Mouse (Mus musculus): ENCODE results near the gene Zfp618. TPM values are rescaled to one million over a fixed set of nuclear protein-coding genes. Genes with fewer than 3 reads are reported as not detected.

Zfp618 gene
- polyA plus RNA-seq, 1 experiment from 2014 or later, result 41.2 TPM

DNA sequence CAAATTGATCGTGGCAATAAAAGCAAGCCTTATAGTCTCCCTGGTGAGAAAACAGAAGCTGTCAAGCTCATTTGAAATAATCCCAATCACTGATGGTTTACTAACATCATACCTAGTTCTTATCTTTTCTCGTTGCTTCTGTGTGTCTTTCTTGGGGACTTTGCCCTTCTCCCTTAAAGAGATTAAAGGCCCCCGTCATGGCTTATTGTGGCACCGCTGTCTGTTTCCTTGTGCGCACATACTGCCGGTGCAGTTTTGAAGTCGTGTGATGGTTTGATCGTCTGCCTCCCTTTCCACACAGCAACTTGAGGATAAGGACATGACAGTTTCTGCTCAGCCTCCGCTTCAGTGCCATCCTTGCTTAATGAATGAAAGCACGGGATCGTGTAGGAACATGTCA lies 135.1 kb downstream of the Zfp618 start:
- WGBS, result 93% methylated on average over 11 of the region's 11 CpGs
- Histone ChIP-seq H3K4me2 (replicated peaks; ENCODE audit: low read depth, low read length) (no peak overlapping the region), H3K4me3 (ENCODE audit: low read length) (no peak overlapping the region), H3K36me3 (ENCODE audit: insufficient read depth, low read length) (peaks cover 58% of the 10 kb centered on the region), H3K9ac (replicated peaks; ENCODE audit: low read length) (no peak overlapping the region), H3K9me3 (ENCODE audit: low read length) (peaks cover 5% of the 10 kb centered on the region; the same call in 1 of the 2 replicates), H3K4me1 (ENCODE audit: insufficient read depth, low read length) (no peaks in the 10 kb centered on the region), H3K27me3 (ENCODE audit: insufficient read depth, low read length) (no peaks in the 10 kb centered on the region), H3K27ac (ENCODE audit: low read length) (no peak overlapping the region)
- no peak for ATAC-seq (ENCODE audit: low FRiP score, low TSS enrichment)

DNA sequence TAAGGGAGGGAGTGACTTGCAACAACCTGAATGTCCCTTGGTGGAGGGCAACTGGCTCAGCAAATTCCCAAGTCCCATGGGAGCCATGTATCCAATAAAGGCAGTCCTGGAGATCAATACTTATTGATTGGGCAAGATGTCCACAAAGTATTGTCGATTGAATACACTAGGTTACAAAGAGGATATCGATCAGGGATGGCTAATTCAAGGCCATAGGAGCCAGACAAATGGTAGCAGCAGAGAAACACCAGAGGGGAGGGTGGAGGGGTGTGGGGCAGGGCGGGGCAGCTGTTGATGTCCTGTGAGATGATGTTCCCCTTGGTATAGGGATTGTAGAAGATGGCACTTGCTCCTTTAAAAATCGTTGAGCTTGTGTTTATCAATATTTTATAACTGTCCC lies 136.7 kb downstream of the Zfp618 start:
- Histone ChIP-seq H3K27me3 (ENCODE audit: insufficient read depth, low read length) (no peaks in the 10 kb centered on the region), H3K4me2 (replicated peaks; ENCODE audit: low read depth, low read length) (no peak overlapping the region), H3K27ac (ENCODE audit: low read length) (no peak overlapping the region), H3K4me1 (ENCODE audit: insufficient read depth, low read length) (no peaks in the 10 kb centered on the region), H3K9me3 (ENCODE audit: low read length) (peaks cover 5% of the 10 kb centered on the region; the same call in 1 of the 2 replicates), H3K36me3 (ENCODE audit: insufficient read depth, low read length) (peaks cover 44% of the 10 kb centered on the region), H3K4me3 (ENCODE audit: low read length) (no peak overlapping the region), H3K9ac (replicated peaks; ENCODE audit: low read length) (no peak overlapping the region)
- 95% methylated on average over 4 of the region's 4 CpGs for WGBS
- no peak for ATAC-seq (ENCODE audit: low FRiP score, low TSS enrichment)

DNA sequence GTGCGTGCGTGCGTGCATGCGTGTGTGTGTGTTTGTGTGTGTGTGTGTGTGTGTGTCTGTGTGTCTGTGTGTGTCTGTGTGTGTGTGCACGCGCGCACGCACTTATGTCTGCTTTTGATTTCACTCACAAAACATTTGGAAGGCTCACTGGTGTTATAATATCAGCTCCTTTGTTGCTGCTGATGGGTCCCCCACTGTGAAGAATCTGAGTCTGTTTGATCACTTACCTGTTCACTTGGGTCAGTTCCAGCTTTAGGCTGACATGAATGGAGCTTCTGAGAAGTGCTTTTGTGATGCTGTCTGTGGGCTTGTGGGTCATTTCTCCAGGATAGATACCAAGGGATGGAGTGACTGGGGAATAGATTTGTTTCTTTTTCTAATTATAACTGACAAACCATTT lies 140.3 kb downstream of the Zfp618 start:
- Histone ChIP-seq H3K9me3 (ENCODE audit: low read length) (no peaks in the 10 kb centered on the region), H3K36me3 (ENCODE audit: insufficient read depth, low read length) (peaks cover 29% of the 10 kb centered on the region), H3K4me2 (replicated peaks; ENCODE audit: low read depth, low read length) (no peak overlapping the region), H3K9ac (replicated peaks; ENCODE audit: low read length) (no peak overlapping the region), H3K27ac (ENCODE audit: low read length) (no peak overlapping the region), H3K4me3 (ENCODE audit: low read length) (no peak overlapping the region), H3K4me1 (ENCODE audit: insufficient read depth, low read length) (no peaks in the 10 kb centered on the region), H3K27me3 (ENCODE audit: insufficient read depth, low read length) (no peaks in the 10 kb centered on the region)
- ATAC-seq (ENCODE audit: low FRiP score, low TSS enrichment), result no peak
- 96% methylated on average over 8 of the region's 8 CpGs for whole genome bisulfite sequencing

DNA sequence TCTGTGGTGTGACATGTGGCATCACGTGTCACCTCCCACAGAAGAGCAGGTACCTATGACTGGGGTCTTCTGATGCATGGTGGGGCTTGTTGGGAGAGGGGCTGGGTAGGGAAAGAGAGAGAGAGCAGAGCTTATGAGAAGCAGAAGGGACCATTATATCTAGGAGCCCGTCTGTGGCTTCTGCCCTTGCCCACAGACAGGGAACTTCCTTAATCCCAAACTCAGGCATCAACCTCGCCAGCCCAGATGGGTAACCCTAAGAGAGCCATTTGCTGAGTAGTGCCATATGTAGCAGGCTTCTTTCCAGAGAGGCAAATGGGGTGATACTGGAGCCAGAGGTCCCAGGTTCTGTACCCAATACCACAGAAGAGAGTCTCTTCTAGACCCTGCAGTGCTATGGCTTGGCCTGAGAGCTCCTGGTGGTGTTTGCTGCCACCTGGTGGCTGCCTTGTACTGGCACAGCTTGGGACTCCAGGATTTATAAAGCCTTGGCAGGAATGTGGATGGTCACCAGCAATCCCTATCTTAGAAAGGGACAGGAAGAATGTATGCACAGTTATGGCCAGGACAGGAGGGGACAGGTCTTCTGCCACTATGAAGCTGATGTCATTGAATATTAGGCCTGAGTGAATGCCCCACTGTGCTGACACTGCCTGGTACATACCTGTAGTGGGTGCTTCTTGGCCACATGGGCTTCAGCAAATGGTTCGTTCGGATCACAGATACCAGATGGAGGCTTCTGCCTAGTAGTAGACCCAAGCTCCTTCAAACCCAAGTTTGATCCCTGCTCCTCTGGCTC lies 153.5 kb downstream of the Zfp618 start:
- ATAC-seq (ENCODE audit: low FRiP score, low TSS enrichment), result peak; percentile 87
- Histone ChIP-seq H3K27me3 (ENCODE audit: insufficient read depth, low read length) (no peaks in the 10 kb centered on the region), H3K36me3 (ENCODE audit: insufficient read depth, low read length) (peaks cover 45% of the 10 kb centered on the region), H3K4me1 (ENCODE audit: insufficient read depth, low read length) (0 out of 2 replicates have a peak, but pooled peaks cover 6% of the 10 kb centered on the region), H3K4me3 (ENCODE audit: low read length) (no peak overlapping the region), H3K9ac (replicated peaks; ENCODE audit: low read length) (no peak overlapping the region), H3K9me3 (ENCODE audit: low read length) (peaks cover 8% of the 10 kb centered on the region; the same call in 1 of the 2 replicates), H3K4me2 (replicated peaks; ENCODE audit: low read depth, low read length) (no peak overlapping the region), H3K27ac (ENCODE audit: low read length) (peak overlapping the region; percentile 36; the same call in 1 of the 2 replicates)
- WGBS, result 88% methylated on average over 5 of the region's 5 CpGs

DNA sequence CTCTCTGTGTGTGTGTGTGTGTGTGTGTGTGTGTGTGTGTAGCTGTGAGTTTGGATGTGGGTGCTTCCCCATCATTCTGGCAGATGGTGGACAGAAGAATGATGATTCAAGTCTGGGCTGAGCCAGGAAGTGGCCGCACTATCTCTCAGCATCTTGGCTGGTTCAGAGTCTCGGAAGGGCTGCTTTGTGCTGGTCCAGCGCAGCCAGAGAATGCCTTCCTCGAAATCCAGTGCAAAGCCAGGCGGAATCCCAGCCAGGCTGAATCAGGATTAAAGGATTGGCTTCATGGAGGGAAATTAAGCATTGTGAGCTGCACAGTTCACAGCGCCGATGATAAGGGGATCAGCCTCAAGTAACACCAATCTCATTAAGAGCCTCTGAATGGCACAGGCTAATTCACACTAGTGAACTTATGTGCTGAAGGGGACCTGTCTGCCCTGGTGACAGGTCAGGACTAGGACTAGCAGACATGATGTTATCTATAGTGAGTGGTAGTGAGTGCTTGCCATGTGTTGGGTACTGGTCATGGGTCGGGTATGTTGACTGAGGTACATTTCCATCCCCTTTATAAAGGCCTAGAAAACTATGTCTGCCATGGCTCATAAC lies 159.6 kb downstream of the Zfp618 start:
- Histone ChIP-seq H3K9ac (replicated peaks; ENCODE audit: low read length) (no peak overlapping the region), H3K9me3 (ENCODE audit: low read length) (peaks cover 8% of the 10 kb centered on the region; the same call in 1 of the 2 replicates), H3K27me3 (ENCODE audit: insufficient read depth, low read length) (no peaks in the 10 kb centered on the region), H3K4me3 (ENCODE audit: low read length) (no peak overlapping the region), H3K36me3 (ENCODE audit: insufficient read depth, low read length) (peaks cover 37% of the 10 kb centered on the region), H3K27ac (ENCODE audit: low read length) (no peak overlapping the region), H3K4me1 (ENCODE audit: insufficient read depth, low read length) (no peaks in the 10 kb centered on the region), H3K4me2 (replicated peaks; ENCODE audit: low read depth, low read length) (no peak overlapping the region)
- 84% methylated on average over 8 of the region's 8 CpGs for WGBS
- ATAC-seq (ENCODE audit: low FRiP score, low TSS enrichment), result no peak

DNA sequence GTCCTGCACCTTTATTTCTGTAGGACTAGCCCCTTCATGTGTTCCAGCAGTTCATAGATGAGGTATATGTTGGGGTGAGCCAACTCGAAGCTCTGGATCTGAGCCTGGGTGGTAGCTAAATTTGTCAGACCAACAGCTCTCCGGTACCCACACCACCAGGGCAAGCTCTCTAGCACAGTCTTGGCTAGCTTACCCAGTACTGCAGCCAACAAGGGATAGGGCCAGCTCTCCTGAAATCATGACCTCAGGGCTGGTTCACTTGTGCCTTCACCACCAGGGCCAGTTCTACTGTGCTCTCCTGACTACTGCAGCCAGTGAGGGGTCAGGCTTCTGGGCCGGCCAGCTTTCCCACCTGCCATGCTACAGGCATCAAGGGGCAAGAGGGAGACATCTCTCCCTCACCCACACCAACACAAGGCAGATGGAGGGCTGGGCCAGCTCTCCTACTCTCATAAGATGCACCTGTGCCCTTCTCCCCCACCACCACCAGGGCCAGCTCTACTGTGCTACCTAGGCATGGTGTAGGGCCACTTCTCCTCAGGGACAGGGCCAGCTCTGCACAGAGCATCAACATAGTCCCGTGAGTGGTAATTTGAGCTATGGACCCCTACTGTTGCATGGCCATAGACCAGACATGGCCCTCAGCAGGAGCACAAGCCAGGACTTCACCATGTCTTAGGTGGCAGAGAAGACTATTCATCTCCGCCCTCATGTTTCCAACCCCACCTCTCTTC lies 164.7 kb downstream of the Zfp618 start:
- no peak overlapping the region for H3K4me3 ChIP-seq (ENCODE audit: low read length)
- no peak overlapping the region for H3K4me2 ChIP-seq (replicated peaks; ENCODE audit: low read depth, low read length)
- no peaks in the 10 kb centered on the region; the same call in 1 of the 2 replicates for H3K9me3 ChIP-seq (ENCODE audit: low read length)
- H3K4me1 ChIP-seq (ENCODE audit: insufficient read depth, low read length), result no peaks in the 10 kb centered on the region
- no peaks in the 10 kb centered on the region for H3K27me3 ChIP-seq (ENCODE audit: insufficient read depth, low read length)
- peak; percentile 36; the same call in 1 of the 2 replicates for ATAC-seq (ENCODE audit: low FRiP score, low TSS enrichment)
- H3K36me3 ChIP-seq (ENCODE audit: insufficient read depth, low read length), result peaks cover 35% of the 10 kb centered on the region
- no peak overlapping the region for H3K9ac ChIP-seq (replicated peaks; ENCODE audit: low read length)
- H3K27ac ChIP-seq (ENCODE audit: low read length), result no peak overlapping the region
- 91% methylated on average over 5 of the region's 5 CpGs for WGBS

DNA sequence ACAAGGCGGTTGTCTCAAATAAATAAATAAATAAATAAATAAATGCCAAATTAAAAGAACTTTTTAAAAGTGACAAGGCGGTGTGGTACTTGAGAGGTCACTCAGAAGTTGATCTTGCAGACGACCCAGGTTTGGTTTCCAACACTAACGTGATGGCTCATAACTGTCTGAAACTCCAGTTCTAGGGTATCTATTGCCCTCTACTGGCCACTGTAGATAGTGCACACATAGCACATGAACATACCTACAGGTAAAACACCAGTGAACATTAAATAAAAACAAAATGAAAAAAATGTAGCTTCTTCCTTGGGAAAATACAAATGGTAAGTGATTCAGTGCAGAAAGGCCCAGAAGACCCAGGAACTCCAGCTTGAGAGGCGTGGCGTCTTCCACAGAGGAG lies 181.9 kb downstream of the Zfp618 start:
- WGBS, result 94% methylated on average over 6 of the region's 6 CpGs
- Histone ChIP-seq H3K36me3 (ENCODE audit: insufficient read depth, low read length) (no peaks in the 10 kb centered on the region), H3K27ac (ENCODE audit: low read length) (no peak overlapping the region), H3K9ac (replicated peaks; ENCODE audit: low read length) (no peak overlapping the region), H3K4me2 (replicated peaks; ENCODE audit: low read depth, low read length) (no peak overlapping the region), H3K4me1 (ENCODE audit: insufficient read depth, low read length) (no peaks in the 10 kb centered on the region), H3K9me3 (ENCODE audit: low read length) (peaks cover 8% of the 10 kb centered on the region; the same call in 1 of the 2 replicates), H3K27me3 (ENCODE audit: insufficient read depth, low read length) (no peaks in the 10 kb centered on the region), H3K4me3 (ENCODE audit: low read length) (no peak overlapping the region)
- ATAC-seq (ENCODE audit: low FRiP score, low TSS enrichment), result no peak

DNA sequence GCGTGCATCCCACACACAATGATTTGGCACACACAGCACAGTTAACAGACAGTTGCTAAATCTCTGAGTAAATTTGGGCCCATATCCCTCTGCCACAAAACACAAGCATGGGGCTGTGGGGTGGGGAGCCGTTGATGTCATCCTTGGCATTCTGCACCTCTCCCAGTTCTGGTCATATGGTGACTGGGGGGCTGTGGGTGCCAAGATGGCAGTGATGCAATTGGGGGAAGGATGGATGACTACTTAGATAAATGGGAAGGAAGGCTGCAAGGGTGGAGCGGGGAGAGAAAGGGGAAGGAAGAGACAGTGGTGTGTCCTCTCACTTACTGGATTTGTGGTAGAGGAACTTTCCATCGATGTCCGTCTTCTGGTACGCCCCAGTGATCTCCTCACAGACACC lies 185.8 kb downstream of the Zfp618 start:
- H3K27ac ChIP-seq (ENCODE audit: low read length), result no peak overlapping the region
- ATAC-seq (ENCODE audit: low FRiP score, low TSS enrichment), result no peak

DNA sequence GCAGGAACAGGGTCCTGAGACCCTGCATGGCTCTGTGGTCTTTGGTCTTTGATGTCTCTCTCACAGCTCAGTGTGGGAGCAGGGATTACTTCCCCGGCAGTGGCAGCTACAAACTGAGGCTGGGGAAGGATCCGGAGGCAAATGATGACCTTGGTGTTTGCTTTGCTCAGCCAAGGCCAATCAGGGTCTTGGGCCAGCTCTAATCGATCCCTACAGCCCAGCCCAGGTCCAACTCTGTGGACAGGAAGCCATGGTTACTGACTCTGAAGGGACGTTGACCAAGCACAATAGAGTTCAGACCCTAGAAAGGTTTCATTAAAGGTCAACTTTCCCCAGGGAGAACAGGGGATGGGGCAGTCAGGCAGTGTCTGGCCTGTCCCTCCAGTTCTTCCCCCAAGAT lies 188.7 kb downstream of the Zfp618 start:
- peaks cover 9% of the 10 kb centered on the region; the same call in 1 of the 2 replicates for H3K4me1 ChIP-seq (ENCODE audit: insufficient read depth, low read length)
- H3K27me3 ChIP-seq (ENCODE audit: insufficient read depth, low read length), result no peaks in the 10 kb centered on the region
- H3K9me3 ChIP-seq (ENCODE audit: low read length), result no peaks in the 10 kb centered on the region
- no peak overlapping the region for H3K27ac ChIP-seq (ENCODE audit: low read length)
- 40% methylated on average over 4 of the region's 4 CpGs for WGBS
- no peak overlapping the region for H3K4me3 ChIP-seq (ENCODE audit: low read length)
- no peaks in the 10 kb centered on the region for H3K36me3 ChIP-seq (ENCODE audit: insufficient read depth, low read length)
- H3K9ac ChIP-seq (replicated peaks; ENCODE audit: low read length), result no peak overlapping the region
- no peak for ATAC-seq (ENCODE audit: low FRiP score, low TSS enrichment)
- no peak overlapping the region for H3K4me2 ChIP-seq (replicated peaks; ENCODE audit: low read depth, low read length)

More for the DNA sequence above, 185.8 kb downstream of the Zfp618 start:
- peaks cover 8% of the 10 kb centered on the region; the same call in 1 of the 2 replicates for H3K9me3 ChIP-seq (ENCODE audit: low read length)
- H3K4me2 ChIP-seq (replicated peaks; ENCODE audit: low read depth, low read length), result no peak overlapping the region
- H3K4me1 ChIP-seq (ENCODE audit: insufficient read depth, low read length), result no peaks in the 10 kb centered on the region
- no peak overlapping the region for H3K4me3 ChIP-seq (ENCODE audit: low read length)
- H3K9ac ChIP-seq (replicated peaks; ENCODE audit: low read length), result no peak overlapping the region
- H3K27me3 ChIP-seq (ENCODE audit: insufficient read depth, low read length), result no peaks in the 10 kb centered on the region
- 90% methylated on average over 6 of the region's 6 CpGs for WGBS
- no peaks in the 10 kb centered on the region for H3K36me3 ChIP-seq (ENCODE audit: insufficient read depth, low read length)
